Mouse (Mus musculus): ENCODE data around the gene Add3. TPM values are rescaled to one million over a fixed set of nuclear protein-coding genes. Genes with fewer than 3 reads are reported as not detected.

Gene Add3
- polyA plus RNA-seq, 1 experiment from 2014 or later: 134 TPM

GRCm38 (mm10) chr19:53198706-53199572 lies 58.7 kb downstream of the Add3 start:
- Histone ChIP-seq H3K4me2 (ENCODE audit: low read length) (no peak overlapping the region), H3K9me3 (ENCODE audit: control insufficient read depth, low read length) (no peaks in the 10 kb centered on the region), H3K27ac (replicated peaks in 1 of 2; ENCODE audit: control insufficient read depth in 1 of 2, insufficient read depth in 1 of 2, low read depth in 2 of 2, low read length in 2 of 2) (peak overlapping the region; percentile 21 to 49), H3K27me3 (ENCODE audit: control insufficient read depth, insufficient read depth, low read length) (no peaks in the 10 kb centered on the region), H3K9ac (ENCODE audit: low read length) (no peak overlapping the region), H3K4me3 (ENCODE audit: control insufficient read depth in 1 of 2, insufficient read depth in 1 of 2, low read depth in 1 of 2, low read length in 2 of 2) (no peak overlapping the region), H3K36me3 (ENCODE audit: control insufficient read depth, insufficient read depth, low read length) (peaks cover 19% of the 10 kb centered on the region), H3K4me1 (ENCODE audit: control insufficient read depth in 2 of 2, insufficient read depth in 2 of 2, low read length in 2 of 2) (peaks cover 21 to 44% of the 10 kb centered on the region in 2 experiments)
- ATAC-seq (ENCODE audit: insufficient number of reproducible peaks, insufficient read depth, low FRiP score, low read depth): no peak
- 64% methylated on average over 17 of the region's 17 CpGs for WGBS

DNA sequence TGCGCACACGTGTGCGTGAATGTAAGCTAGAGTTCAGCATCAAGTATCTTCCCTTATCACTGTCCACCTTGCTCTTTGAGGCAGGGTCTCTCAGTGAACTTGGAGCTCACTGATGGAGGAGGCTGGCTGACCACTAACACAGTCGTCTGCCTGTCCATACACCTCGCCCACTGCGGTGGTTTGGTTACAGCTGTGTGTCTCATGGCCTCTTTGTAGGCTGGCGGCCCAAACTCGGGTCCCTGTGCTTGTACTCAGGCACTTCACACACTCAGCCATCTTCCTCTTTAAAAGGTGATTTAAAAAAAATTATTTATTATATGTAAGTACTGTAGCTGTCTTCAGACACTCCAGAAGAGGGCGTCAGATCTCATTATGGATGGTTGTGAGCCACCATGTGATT lies 59.5 kb downstream of the Add3 start:
- H3K36me3 ChIP-seq (ENCODE audit: control insufficient read depth, insufficient read depth, low read length): peaks cover 19% of the 10 kb centered on the region
- no peak overlapping the region for H3K4me2 ChIP-seq (ENCODE audit: low read length)
- no peak overlapping the region for H3K9ac ChIP-seq (ENCODE audit: low read length)
- no peak overlapping the region for H3K4me3 ChIP-seq (ENCODE audit: control insufficient read depth in 1 of 2, insufficient read depth in 1 of 2, low read depth in 1 of 2, low read length in 2 of 2)
- peaks cover 15 to 36% of the 10 kb centered on the region in 2 experiments for H3K4me1 ChIP-seq (ENCODE audit: control insufficient read depth in 2 of 2, insufficient read depth in 2 of 2, low read length in 2 of 2)
- peak overlapping the region in 1 of 2 experiments; percentile 49; a peak in 2 of 4 replicates for H3K27ac ChIP-seq (replicated peaks in 1 of 2; ENCODE audit: control insufficient read depth in 1 of 2, insufficient read depth in 1 of 2, low read depth in 2 of 2, low read length in 2 of 2)
- ATAC-seq (ENCODE audit: insufficient number of reproducible peaks, insufficient read depth, low FRiP score, low read depth): no peak
- H3K9me3 ChIP-seq (ENCODE audit: control insufficient read depth, low read length): no peaks in the 10 kb centered on the region
- 85% methylated on average over 9 of the region's 9 CpGs for WGBS
- no peaks in the 10 kb centered on the region for H3K27me3 ChIP-seq (ENCODE audit: control insufficient read depth, insufficient read depth, low read length)

- WGBS: 62% methylated on average over 1 of the region's 1 CpGs
- no peak for ATAC-seq (ENCODE audit: insufficient number of reproducible peaks, insufficient read depth, low FRiP score, low read depth)
- H3K4me1 ChIP-seq (ENCODE audit: control insufficient read depth in 2 of 2, insufficient read depth in 2 of 2, low read length in 2 of 2): peaks cover 11 to 29% of the 10 kb centered on the region in 2 experiments
- no peak overlapping the region for H3K9ac ChIP-seq (ENCODE audit: low read length)
- no peak overlapping the region for H3K4me3 ChIP-seq (ENCODE audit: control insufficient read depth in 1 of 2, insufficient read depth in 1 of 2, low read depth in 1 of 2, low read length in 2 of 2)
- H3K9me3 ChIP-seq (ENCODE audit: control insufficient read depth, low read length): no peaks in the 10 kb centered on the region
- H3K36me3 ChIP-seq (ENCODE audit: control insufficient read depth, insufficient read depth, low read length): peaks cover 19% of the 10 kb centered on the region
- H3K4me2 ChIP-seq (ENCODE audit: low read length): no peak overlapping the region
- H3K27me3 ChIP-seq (ENCODE audit: control insufficient read depth, insufficient read depth, low read length): no peaks in the 10 kb centered on the region
- no peak overlapping the region for H3K27ac ChIP-seq (replicated peaks in 1 of 2; ENCODE audit: control insufficient read depth in 1 of 2, insufficient read depth in 1 of 2, low read depth in 2 of 2, low read length in 2 of 2)
Measured at GRCm38 (mm10) chr19:53202116-53202515, 61.9 kb downstream of the Add3 start.

- no peak for ATAC-seq (ENCODE audit: insufficient number of reproducible peaks, insufficient read depth, low FRiP score, low read depth)
- no peak overlapping the region for H3K27ac ChIP-seq (replicated peaks in 1 of 2; ENCODE audit: control insufficient read depth in 1 of 2, insufficient read depth in 1 of 2, low read depth in 2 of 2, low read length in 2 of 2)
- no peaks in the 10 kb centered on the region for H3K27me3 ChIP-seq (ENCODE audit: control insufficient read depth, insufficient read depth, low read length)
- no peak overlapping the region for H3K4me2 ChIP-seq (ENCODE audit: low read length)
- H3K4me1 ChIP-seq (ENCODE audit: control insufficient read depth in 2 of 2, insufficient read depth in 2 of 2, low read length in 2 of 2): peaks cover 2 to 20% of the 10 kb centered on the region in 2 experiments
- H3K9me3 ChIP-seq (ENCODE audit: control insufficient read depth, low read length): no peaks in the 10 kb centered on the region
- no peak overlapping the region for H3K9ac ChIP-seq (ENCODE audit: low read length)
- 98% methylated on average over 2 of the region's 2 CpGs for WGBS
- no peak overlapping the region for H3K4me3 ChIP-seq (ENCODE audit: control insufficient read depth in 1 of 2, insufficient read depth in 1 of 2, low read depth in 1 of 2, low read length in 2 of 2)
- H3K36me3 ChIP-seq (ENCODE audit: control insufficient read depth, insufficient read depth, low read length): 0 out of 2 replicates have a peak, but pooled peaks cover 5% of the 10 kb centered on the region
Measured at GRCm38 (mm10) chr19:53206986-53207385, 66.7 kb downstream of the Add3 start.

GRCm38 (mm10) chr19:53208830-53209229 lies 68.6 kb downstream of the Add3 start:
- Histone ChIP-seq H3K9ac (ENCODE audit: low read length) (no peak overlapping the region), H3K36me3 (ENCODE audit: control insufficient read depth, insufficient read depth, low read length) (no peaks in the 10 kb centered on the region), H3K27ac (replicated peaks in 1 of 2; ENCODE audit: control insufficient read depth in 1 of 2, insufficient read depth in 1 of 2, low read depth in 2 of 2, low read length in 2 of 2) (no peak overlapping the region), H3K4me1 (ENCODE audit: control insufficient read depth in 2 of 2, insufficient read depth in 2 of 2, low read length in 2 of 2) (peaks cover 5 to 33% of the 10 kb centered on the region in 2 experiments), H3K27me3 (ENCODE audit: control insufficient read depth, insufficient read depth, low read length) (no peaks in the 10 kb centered on the region), H3K4me3 (ENCODE audit: control insufficient read depth in 1 of 2, insufficient read depth in 1 of 2, low read depth in 1 of 2, low read length in 2 of 2) (no peak overlapping the region), H3K9me3 (ENCODE audit: control insufficient read depth, low read length) (no peaks in the 10 kb centered on the region), H3K4me2 (ENCODE audit: low read length) (no peak overlapping the region)
- ATAC-seq (ENCODE audit: insufficient number of reproducible peaks, insufficient read depth, low FRiP score, low read depth): no peak
- WGBS: 87% methylated on average over 7 of the region's 7 CpGs

DNA sequence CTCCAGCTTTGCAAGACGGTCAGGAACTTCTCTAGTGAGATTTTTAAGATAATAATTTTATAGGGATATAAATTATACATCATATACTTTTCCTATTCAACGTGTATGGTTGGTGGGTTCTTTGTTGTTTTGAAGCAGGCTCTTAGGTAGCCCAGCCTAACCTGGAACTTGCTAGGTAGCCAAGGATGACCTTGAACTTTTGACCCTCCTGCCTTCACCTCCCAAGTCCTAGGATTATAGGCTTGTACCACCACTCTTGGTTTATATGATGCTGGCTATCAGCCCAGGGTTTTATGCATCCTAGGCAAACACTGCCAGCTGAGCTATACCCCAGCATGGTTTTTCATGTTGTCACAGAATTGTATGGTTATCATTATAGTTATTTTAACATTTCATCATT lies 70.0 kb downstream of the Add3 start:
- Histone ChIP-seq H3K9ac (ENCODE audit: low read length) (no peak overlapping the region), H3K4me2 (ENCODE audit: low read length) (no peak overlapping the region), H3K27me3 (ENCODE audit: control insufficient read depth, insufficient read depth, low read length) (no peaks in the 10 kb centered on the region), H3K4me1 (ENCODE audit: control insufficient read depth in 2 of 2, insufficient read depth in 2 of 2, low read length in 2 of 2) (peaks cover 7 to 36% of the 10 kb centered on the region in 2 experiments), H3K9me3 (ENCODE audit: control insufficient read depth, low read length) (no peaks in the 10 kb centered on the region), H3K27ac (replicated peaks in 1 of 2; ENCODE audit: control insufficient read depth in 1 of 2, insufficient read depth in 1 of 2, low read depth in 2 of 2, low read length in 2 of 2) (no peak overlapping the region), H3K36me3 (ENCODE audit: control insufficient read depth, insufficient read depth, low read length) (no peaks in the 10 kb centered on the region), H3K4me3 (ENCODE audit: control insufficient read depth in 1 of 2, insufficient read depth in 1 of 2, low read depth in 1 of 2, low read length in 2 of 2) (no peak overlapping the region)
- 50% methylated on average over 2 of the region's 2 CpGs for whole genome bisulfite sequencing
- ATAC-seq (ENCODE audit: insufficient number of reproducible peaks, insufficient read depth, low FRiP score, low read depth): no peak

GRCm38 (mm10) chr19:53215352-53215751 lies 75.1 kb downstream of the Add3 start:
- WGBS: 63% methylated on average over 2 of the region's 2 CpGs
- H3K4me2 ChIP-seq (ENCODE audit: low read length): no peak overlapping the region
- ATAC-seq (ENCODE audit: insufficient number of reproducible peaks, insufficient read depth, low FRiP score, low read depth): no peak
- H3K4me3 ChIP-seq (ENCODE audit: control insufficient read depth in 1 of 2, insufficient read depth in 1 of 2, low read depth in 1 of 2, low read length in 2 of 2): no peak overlapping the region
- H3K27ac ChIP-seq (replicated peaks in 1 of 2; ENCODE audit: control insufficient read depth in 1 of 2, insufficient read depth in 1 of 2, low read depth in 2 of 2, low read length in 2 of 2): no peak overlapping the region
- H3K36me3 ChIP-seq (ENCODE audit: control insufficient read depth, insufficient read depth, low read length): peaks cover 29% of the 10 kb centered on the region
- no peaks in the 10 kb centered on the region for H3K9me3 ChIP-seq (ENCODE audit: control insufficient read depth, low read length)
- H3K4me1 ChIP-seq (ENCODE audit: control insufficient read depth in 2 of 2, insufficient read depth in 2 of 2, low read length in 2 of 2): peaks cover 7 to 59% of the 10 kb centered on the region in 2 experiments
- no peaks in the 10 kb centered on the region for H3K27me3 ChIP-seq (ENCODE audit: control insufficient read depth, insufficient read depth, low read length)
- H3K9ac ChIP-seq (ENCODE audit: low read length): no peak overlapping the region

Measured in heart, embryonic 14.5 days (tissue).